Mouse (Mus musculus) urinary bladder, postnatal 4 days (tissue): ENCODE results near the gene Grk2.
"Not testable (repeated sequence)": the region's sequence is repeated elsewhere in the genome, so short reads cannot be mapped to it uniquely, and the experiment has no call there.

Source experiments
- DNase-seq, 2 experiments: peaks; one replicate each; pipeline ENCODE4 v3.0.0; 2021 to 2022; ENCODE audit warnings: low spot score in 2 of 2

Grk2 gene

GRCm38 (mm10) chr19:4270187-4270586 is 35.8 kb downstream of the Grk2 start:
- no peak for DNase-seq

DNA sequence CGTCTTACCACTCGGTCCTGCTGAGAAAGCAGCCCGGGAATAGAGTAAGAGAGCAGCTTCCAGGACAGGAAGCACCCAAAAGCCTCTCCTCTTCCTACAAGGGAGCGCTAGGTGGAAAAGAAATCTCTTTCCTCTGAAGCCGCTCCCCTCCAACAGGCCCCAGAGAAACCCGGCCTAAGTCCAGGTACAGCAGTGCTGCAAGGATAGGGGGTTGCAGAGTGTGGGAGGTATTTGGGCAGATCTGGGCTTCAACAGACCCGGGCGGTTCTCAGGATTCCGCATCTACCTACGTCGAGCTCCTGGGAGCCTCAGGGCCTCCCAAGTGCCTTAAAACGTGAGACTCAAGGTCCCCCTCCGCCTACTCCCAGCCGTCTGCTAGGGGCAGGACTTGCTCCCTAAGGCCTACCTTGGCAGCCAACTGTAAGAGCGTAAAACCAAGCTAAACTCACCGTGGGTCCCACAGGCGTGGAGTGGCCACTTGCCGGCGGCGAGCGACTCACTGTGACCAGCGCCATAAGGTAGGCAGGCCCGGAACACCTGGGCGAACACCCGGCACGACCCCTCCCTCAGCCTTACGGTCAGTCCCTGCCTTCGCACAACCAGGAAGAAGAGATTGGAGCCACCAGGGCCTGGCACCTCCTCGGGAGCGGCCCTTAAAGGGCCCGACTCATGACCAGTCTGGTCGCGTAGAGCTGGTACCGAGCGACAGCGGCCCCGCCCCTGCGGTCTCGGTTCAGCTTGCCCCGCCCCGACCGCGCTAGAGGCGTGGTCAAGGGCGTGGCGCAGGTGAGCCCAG is 37.3 kb downstream of the Grk2 start, which contains the start of gene Ssh3:
TSS of gene Ssh3 (minus strand) at position 615 of the 796 bp plus-strand sequence.
- peak in 1 of 2 experiments; percentile 73 for DNase-seq

GRCm38 (mm10) chr19:4265956-4266355 is 40.1 kb downstream of the Grk2 start:
- DNase-seq: no peak

- no peak for DNase-seq
Measured at GRCm38 (mm10) chr19:4264171-4264780, 41.7 kb downstream of the Grk2 start.

- DNase-seq: no peak
Measured at GRCm38 (mm10) chr19:4263702-4264101, 42.3 kb downstream of the Grk2 start.

DNA sequence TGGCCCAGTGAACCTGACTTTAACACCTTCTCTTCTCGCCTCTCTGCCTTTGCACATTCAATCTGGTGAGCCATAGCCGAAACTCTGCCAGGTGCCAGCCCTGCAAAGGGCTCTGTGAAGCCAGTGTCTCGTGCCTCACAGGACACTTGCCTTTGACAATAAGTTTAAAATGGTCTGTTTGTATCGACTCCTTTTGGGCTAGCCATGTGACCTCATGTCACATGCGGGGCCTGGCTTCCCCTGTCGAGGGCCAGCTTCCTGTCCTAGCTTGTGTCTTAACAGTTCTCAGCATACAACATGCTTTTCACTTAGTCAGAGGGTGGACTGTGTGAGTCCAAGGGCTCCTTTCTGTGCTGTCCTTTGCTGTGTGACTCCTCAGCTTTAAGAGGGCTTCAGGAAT is 43.3 kb downstream of the Grk2 start:
- DNase-seq: no peak

- no peak for DNase-seq
Measured at GRCm38 (mm10) chr19:4261038-4261698, 44.9 kb downstream of the Grk2 start.

DNA sequence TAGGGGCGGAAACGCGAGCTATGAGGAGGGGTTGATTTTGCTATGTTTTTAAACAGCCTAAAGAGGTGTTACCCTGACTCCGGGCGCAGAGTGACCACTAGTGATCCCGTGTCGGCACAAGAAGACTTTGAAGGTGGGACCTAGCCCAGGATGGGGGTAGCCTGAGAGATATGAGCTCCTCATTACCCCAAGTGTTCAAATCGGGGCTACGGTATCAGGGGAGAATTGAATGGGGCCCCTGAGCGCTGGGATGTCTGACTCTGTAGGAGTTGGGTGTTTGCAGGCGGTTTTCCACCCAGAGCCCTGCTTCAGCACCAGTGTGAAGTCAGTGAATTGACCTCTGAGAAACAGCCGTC is 48.1 kb downstream of the Grk2 start:
- no peak for DNase-seq

DNA sequence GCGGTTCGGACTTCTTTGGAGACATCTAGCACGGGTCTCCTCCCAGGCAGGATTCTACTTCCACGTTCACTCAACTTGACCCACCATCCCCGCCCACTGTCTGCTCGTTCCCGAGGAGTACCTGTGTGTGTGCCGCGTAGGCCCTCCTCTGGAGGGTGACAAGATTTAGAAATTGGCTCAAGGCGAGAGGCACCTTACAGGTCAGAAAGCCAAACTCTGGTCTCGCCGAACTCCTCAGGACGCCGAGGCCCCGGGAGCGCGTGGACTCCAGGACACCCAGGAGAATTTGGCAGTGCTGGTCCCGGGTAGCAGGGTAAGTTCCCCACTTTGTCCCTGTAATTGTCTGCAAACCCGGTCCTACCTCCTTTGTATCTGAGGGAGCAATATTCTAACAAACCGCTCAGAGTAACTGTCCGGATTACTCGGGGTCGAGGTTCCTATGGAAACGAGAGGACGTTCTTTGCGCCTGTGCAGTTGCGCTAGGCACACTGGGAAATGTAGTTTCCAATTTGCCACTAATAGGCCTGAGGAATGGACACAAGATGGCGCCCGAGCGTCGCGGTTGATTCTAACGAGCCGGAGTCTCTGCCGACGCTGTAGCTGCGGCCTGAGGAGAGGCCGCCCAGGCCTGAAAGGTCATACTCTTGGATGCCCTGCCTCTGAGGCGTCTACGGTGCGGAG is 48.7 kb downstream of the Grk2 start:
- peak; percentile 82 to 92 for DNase-seq

GRCm38 (mm10) chr19:4255583-4256162 is 50.3 kb downstream of the Grk2 start:
- DNase-seq: no peak

GRCm38 (mm10) chr19:4254230-4254629 is 51.8 kb downstream of the Grk2 start:
- no peak for DNase-seq

DNA sequence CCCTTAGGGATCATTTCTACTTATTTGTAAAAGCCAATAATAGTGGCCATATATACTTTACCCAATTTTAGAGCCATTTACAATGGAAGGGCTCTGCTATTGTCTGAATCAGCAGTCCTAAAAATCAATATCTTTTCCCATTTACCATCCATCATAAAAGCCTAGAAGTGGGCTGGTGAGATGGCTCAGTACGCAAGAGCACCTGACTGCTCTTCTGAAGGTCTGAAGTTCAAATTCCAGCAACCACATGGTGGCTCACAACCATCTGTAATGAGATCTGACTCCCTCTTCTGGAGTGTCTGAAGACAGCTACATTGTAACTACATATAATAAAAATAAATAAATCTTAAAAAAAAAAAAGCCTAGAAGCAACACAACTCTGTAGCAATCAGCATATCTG is 57.3 kb downstream of the Grk2 start:
- not testable (repeated sequence) for DNase-seq

GRCm38 (mm10) chr19:4247010-4247409 is 59.0 kb downstream of the Grk2 start:
- DNase-seq: no peak

GRCm38 (mm10) chr19:4244775-4245174 is 61.2 kb downstream of the Grk2 start:
- no peak for DNase-seq

GRCm38 (mm10) chr19:4242416-4242815 is 63.6 kb downstream of the Grk2 start:
- DNase-seq: no peak

DNA sequence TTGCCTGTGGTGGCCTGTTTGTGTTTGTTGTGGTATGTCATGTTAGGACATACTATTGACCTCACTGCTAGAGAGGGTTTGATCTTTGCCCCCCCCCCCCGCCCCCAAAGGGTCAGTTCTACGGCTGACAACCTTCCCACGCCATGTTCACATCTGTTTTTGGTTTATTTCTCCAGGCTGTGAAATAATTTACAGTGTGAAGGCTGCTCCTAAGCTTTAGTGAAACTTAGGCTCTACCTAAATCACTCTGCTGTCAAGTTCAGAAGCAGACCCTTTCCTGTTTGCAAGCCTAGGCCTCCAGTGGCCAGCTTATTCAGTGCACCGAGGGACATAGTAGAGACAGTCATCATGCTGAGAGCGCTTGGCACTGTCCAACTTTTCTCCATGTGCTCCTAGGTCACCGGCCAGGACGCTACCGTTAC is 65.8 kb downstream of the Grk2 start:
- DNase-seq: no peak
